Mouse (Mus musculus): ENCODE data around the gene Cand2.
A peak's percentile ranks its signal among the peaks of the same experiment; 100 is the strongest.

Gene Cand2

GRCm38 (mm10) chr6:115846640-115847411, 72.5 kb downstream of the Cand2 start:
- Histone ChIP-seq H3K27me3 (ENCODE audit: insufficient read depth, low read length) (no peaks in the 10 kb centered on the region), H3K36me3 (ENCODE audit: insufficient read depth, low read length) (peaks cover 85% of the 10 kb centered on the region), H3K4me1 (replicated peaks; ENCODE audit: low read depth, low read length) (peaks cover 11% of the 10 kb centered on the region), H3K9me3 (ENCODE audit: low read length) (no peaks in the 10 kb centered on the region), H3K4me3 (replicated peaks; ENCODE audit: low read length) (no peak overlapping the region)
- no peak for TF ChIP-seq NANOG (IDR thresholded peaks at IDR 0.05; ENCODE audit: borderline replicate concordance, low read length)
- TF ChIP-seq CTCF (conservative IDR thresholded peaks at IDR 0.05; ENCODE audit: low read length), result peak; percentile 61

GRCm38 (mm10) chr6:115848598-115849304, 74.4 kb downstream of the Cand2 start:
- no peaks in the 10 kb centered on the region for H3K9me3 ChIP-seq (ENCODE audit: low read length)
- no peaks in the 10 kb centered on the region for H3K27me3 ChIP-seq (ENCODE audit: insufficient read depth, low read length)
- H3K4me1 ChIP-seq (replicated peaks; ENCODE audit: low read depth, low read length), result peaks cover 18% of the 10 kb centered on the region
- H3K36me3 ChIP-seq (ENCODE audit: insufficient read depth, low read length), result peaks cover 66% of the 10 kb centered on the region
- no peak for TF ChIP-seq NANOG (IDR thresholded peaks at IDR 0.05; ENCODE audit: borderline replicate concordance, low read length)
- TF ChIP-seq POU5F1 (IDR thresholded peaks at IDR 0.05; ENCODE audit: borderline replicate concordance, low read length), result no peak
- no peak for TF ChIP-seq CTCF (conservative IDR thresholded peaks at IDR 0.05; ENCODE audit: low read length)
- H3K4me3 ChIP-seq (replicated peaks; ENCODE audit: low read length), result no peak overlapping the region

GRCm38 (mm10) chr6:115852446-115853090, 78.2 kb downstream of the Cand2 start:
- H3K4me3 ChIP-seq (replicated peaks; ENCODE audit: low read length), result peak overlapping the region; percentile 94
- no peak for TF ChIP-seq NANOG (IDR thresholded peaks at IDR 0.05; ENCODE audit: borderline replicate concordance, low read length)
- no peak for TF ChIP-seq CTCF (conservative IDR thresholded peaks at IDR 0.05; ENCODE audit: low read length)
- 0 out of 2 replicates have a peak, but pooled peaks have one; percentile 33 for TF ChIP-seq POU5F1 (IDR thresholded peaks at IDR 0.05; ENCODE audit: borderline replicate concordance, low read length)
- H3K4me1 ChIP-seq (replicated peaks; ENCODE audit: low read depth, low read length), result peaks cover 24% of the 10 kb centered on the region
- no peaks in the 10 kb centered on the region for H3K27me3 ChIP-seq (ENCODE audit: insufficient read depth, low read length)
- H3K9me3 ChIP-seq (ENCODE audit: low read length), result no peaks in the 10 kb centered on the region
- peaks cover 34% of the 10 kb centered on the region for H3K36me3 ChIP-seq (ENCODE audit: insufficient read depth, low read length)

GRCm38 (mm10) chr6:115853091-115853813, 78.9 kb downstream of the Cand2 start, which contains the start of the genes Mbd4 and Ift122:
TSS of gene Mbd4 (minus strand) at chr6:115853371.
TSS of gene Ift122 (plus strand) at chr6:115853470.
- Histone ChIP-seq H3K9me3 (ENCODE audit: low read length) (no peaks in the 10 kb centered on the region), H3K4me1 (replicated peaks; ENCODE audit: low read depth, low read length) (peaks cover 24% of the 10 kb centered on the region), H3K36me3 (ENCODE audit: insufficient read depth, low read length) (peaks cover 28% of the 10 kb centered on the region), H3K27me3 (ENCODE audit: insufficient read depth, low read length) (no peaks in the 10 kb centered on the region), H3K4me3 (replicated peaks; ENCODE audit: low read length) (peak within 1 kb of the TSS; percentile 94)
- TF ChIP-seq POU5F1 (IDR thresholded peaks at IDR 0.05; ENCODE audit: borderline replicate concordance, low read length), result no peak
- TF ChIP-seq NANOG (IDR thresholded peaks at IDR 0.05; ENCODE audit: borderline replicate concordance, low read length), result no peak

- Histone ChIP-seq H3K4me1 (replicated peaks; ENCODE audit: low read depth, low read length) (peaks cover 24% of the 10 kb centered on the region), H3K9me3 (ENCODE audit: low read length) (no peaks in the 10 kb centered on the region), H3K27me3 (ENCODE audit: insufficient read depth, low read length) (no peaks in the 10 kb centered on the region), H3K36me3 (ENCODE audit: insufficient read depth, low read length) (peaks cover 20% of the 10 kb centered on the region), H3K4me3 (replicated peaks; ENCODE audit: low read length) (peak overlapping the region; percentile 94)
- TF ChIP-seq POU5F1 (IDR thresholded peaks at IDR 0.05; ENCODE audit: borderline replicate concordance, low read length), result no peak
- no peak for TF ChIP-seq NANOG (IDR thresholded peaks at IDR 0.05; ENCODE audit: borderline replicate concordance, low read length)
- no peak for TF ChIP-seq CTCF (conservative IDR thresholded peaks at IDR 0.05; ENCODE audit: low read length)
Measured at GRCm38 (mm10) chr6:115853985-115854384, 79.6 kb downstream of the Cand2 start.

GRCm38 (mm10) chr6:115854432-115854831, 80.1 kb downstream of the Cand2 start:
- H3K27me3 ChIP-seq (ENCODE audit: insufficient read depth, low read length), result no peaks in the 10 kb centered on the region
- H3K4me3 ChIP-seq (replicated peaks; ENCODE audit: low read length), result no peak overlapping the region
- H3K4me1 ChIP-seq (replicated peaks; ENCODE audit: low read depth, low read length), result peaks cover 24% of the 10 kb centered on the region
- peaks cover 16% of the 10 kb centered on the region for H3K36me3 ChIP-seq (ENCODE audit: insufficient read depth, low read length)
- H3K9me3 ChIP-seq (ENCODE audit: low read length), result no peaks in the 10 kb centered on the region
- peak; percentile 67 for TF ChIP-seq CTCF (conservative IDR thresholded peaks at IDR 0.05; ENCODE audit: low read length)
- TF ChIP-seq POU5F1 (IDR thresholded peaks at IDR 0.05; ENCODE audit: borderline replicate concordance, low read length), result no peak
- TF ChIP-seq NANOG (IDR thresholded peaks at IDR 0.05; ENCODE audit: borderline replicate concordance, low read length), result no peak

All from E14TG2a.4 (cell line).